Mouse (Mus musculus) embryonic facial prominence, embryonic 10.5 days (tissue): ENCODE data around the gene Rrp1. TPM values are rescaled to one million over a fixed set of nuclear protein-coding genes. Genes with fewer than 3 reads are reported as not detected.
"Not testable (repeated sequence)": the region's sequence is repeated elsewhere in the genome, so short reads cannot be mapped to it uniquely, and the experiment has no call there.

Experiments
- DNase-seq: peaks from one replicate; pipeline ENCODE4 v3.0.0-alpha.2; 2017; ENCODE audit warnings: low spot score
- H3K27ac ChIP-seq: fragments of 300-500 bp; sonication (generic); replicated peaks from 2 replicates; pipeline ENCODE4 v1.5.1; 2016; ENCODE audit warnings: mild to moderate bottlenecking
- H3K27me3 ChIP-seq: fragments of 300-500 bp; sonication (generic); replicated peaks from 2 replicates; pipeline ENCODE4 v1.6.1; 2016; ENCODE audit warnings: low read depth, mild to moderate bottlenecking; ENCODE audit not compliant: poor library complexity, severe bottlenecking
- H3K36me3 ChIP-seq: fragments of 300-500 bp; sonication (generic); replicated peaks from 2 replicates; pipeline ENCODE4 v1.6.1; 2016; ENCODE audit warnings: mild to moderate bottlenecking, moderate library complexity
- H3K4me1 ChIP-seq: fragments of 300-500 bp; sonication (generic); 2 replicates; pipeline ENCODE4 v1.6.1; 2016
- H3K4me3 ChIP-seq: fragments of 300-500 bp; sonication (generic); 2 replicates; pipeline ENCODE4 v1.5.1; 2016; ENCODE audit warnings: mild to moderate bottlenecking, moderate library complexity
- H3K9me3 ChIP-seq: fragments of 300-500 bp; sonication (generic); 2 replicates; pipeline ENCODE4 v1.6.1; 2016; ENCODE audit warnings: mild to moderate bottlenecking
- WGBS: fragments of 180-500 bp; shearing (Covaris S2); methylation state at CpG from one replicate; pipeline ENCODE4 v1.1.7; 2016; 5-methylcytosine and 5-hydroxymethylcytosine counted together
- polyA plus RNA-seq: library from polyadenylated mRNA; unstranded; fragments of >200 nt; fragmentation: Nextera tagmentation; extraction: Ambion mirVana; gene quantifications from 2 replicates; pipeline ENCODE4 v1.2.1, GENCODE M21; 2016

Gene Rrp1
- polyA plus RNA-seq, 1 experiment from 2014 or later = 365 TPM

DNA sequence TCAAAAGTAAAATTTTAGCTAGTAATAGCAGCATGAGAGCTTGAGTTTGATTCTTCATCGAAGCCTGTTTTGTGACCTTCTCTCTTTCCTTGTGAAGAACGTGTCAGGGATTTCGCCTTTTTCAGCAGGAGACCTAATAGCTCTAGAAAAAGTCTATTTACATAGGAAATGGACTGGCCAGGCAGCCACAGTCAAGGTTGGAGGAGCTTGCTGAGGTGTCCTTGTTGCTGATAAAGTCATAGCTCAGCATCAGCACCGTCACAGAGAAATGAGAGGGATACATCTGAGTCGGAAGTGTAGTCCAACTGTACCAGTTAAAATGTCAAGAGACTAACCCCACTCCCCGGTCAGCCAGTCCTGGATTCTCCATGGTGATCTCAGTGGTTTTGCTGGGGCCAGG lies 47.3 kb downstream of the Rrp1 start:
- 85% methylated on average over 6 of the region's 6 CpGs for WGBS
- H3K4me1 ChIP-seq = no peaks in the 10 kb centered on the region
- no peak overlapping the region for H3K27ac ChIP-seq
- H3K36me3 ChIP-seq = no peaks in the 10 kb centered on the region
- no peak for DNase-seq
- no peaks in the 10 kb centered on the region for H3K9me3 ChIP-seq
- H3K4me3 ChIP-seq = no peak overlapping the region
- H3K27me3 ChIP-seq = peaks cover 4% of the 10 kb centered on the region; the same call in 1 of the 2 replicates

GRCm38 (mm10) chr10:78364106-78364505 lies 48.7 kb downstream of the Rrp1 start:
- no peaks in the 10 kb centered on the region for H3K9me3 ChIP-seq
- H3K4me1 ChIP-seq = no peaks in the 10 kb centered on the region
- no peak overlapping the region for H3K4me3 ChIP-seq
- no peak overlapping the region for H3K27ac ChIP-seq
- DNase-seq = no peak
- H3K36me3 ChIP-seq = no peaks in the 10 kb centered on the region
- 81% methylated on average over 2 of the region's 2 CpGs for WGBS
- peaks cover 4% of the 10 kb centered on the region; the same call in 1 of the 2 replicates for H3K27me3 ChIP-seq

- Histone ChIP-seq H3K4me3 (no peak overlapping the region), H3K36me3 (no peaks in the 10 kb centered on the region), H3K4me1 (no peaks in the 10 kb centered on the region), H3K27ac (no peak overlapping the region), H3K9me3 (no peaks in the 10 kb centered on the region), H3K27me3 (peaks cover 4% of the 10 kb centered on the region; the same call in 1 of the 2 replicates)
- no peak for DNase-seq
- WGBS = 90% methylated on average over 6 of the region's 6 CpGs
Measured at GRCm38 (mm10) chr10:78363366-78363765, 49.5 kb downstream of the Rrp1 start.

DNA sequence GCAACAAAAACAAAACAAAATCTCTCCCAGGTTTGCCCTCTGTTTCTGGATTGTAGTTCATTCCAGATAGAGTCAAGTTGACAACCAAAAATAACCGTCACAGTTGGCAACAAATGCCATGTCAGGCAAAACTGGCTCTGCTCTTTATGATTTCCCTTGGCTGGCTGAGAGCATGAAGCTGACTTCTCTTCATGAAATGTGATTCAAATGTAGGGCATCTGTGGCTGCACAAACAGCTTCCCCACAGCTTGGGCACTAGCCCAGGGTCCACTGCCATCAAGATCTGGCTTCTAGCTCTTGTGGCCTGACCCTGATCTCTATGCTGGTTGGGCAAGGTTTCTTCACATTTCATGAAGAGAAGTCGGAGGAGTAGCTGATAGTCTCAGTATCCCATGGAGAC lies 50.9 kb downstream of the Rrp1 start:
- 85% methylated on average over 2 of the region's 2 CpGs for WGBS
- no peak overlapping the region for H3K27ac ChIP-seq

GRCm38 (mm10) chr10:78360290-78360711 lies 52.5 kb downstream of the Rrp1 start:
- H3K4me3 ChIP-seq = no peak overlapping the region
- no peaks in the 10 kb centered on the region for H3K36me3 ChIP-seq
- no peak overlapping the region for H3K27ac ChIP-seq
- no peaks in the 10 kb centered on the region for H3K9me3 ChIP-seq
- H3K4me1 ChIP-seq = no peaks in the 10 kb centered on the region
- H3K27me3 ChIP-seq = no peaks in the 10 kb centered on the region
- DNase-seq = no peak
- WGBS = 79% methylated on average over 3 of the region's 3 CpGs

More for the DNA sequence above, 50.9 kb downstream of the Rrp1 start:
- Histone ChIP-seq H3K27me3 (no peaks in the 10 kb centered on the region), H3K9me3 (no peaks in the 10 kb centered on the region), H3K4me3 (no peak overlapping the region), H3K36me3 (no peaks in the 10 kb centered on the region), H3K4me1 (no peaks in the 10 kb centered on the region)
- no peak for DNase-seq

GRCm38 (mm10) chr10:78358999-78359398 lies 53.8 kb downstream of the Rrp1 start:
- not testable (repeated sequence) for H3K4me3 ChIP-seq, DNase-seq, H3K9me3 ChIP-seq, H3K4me1 ChIP-seq, H3K27ac ChIP-seq, H3K36me3 ChIP-seq, H3K27me3 ChIP-seq
- 92% methylated on average over 3 of the region's 3 CpGs for WGBS

GRCm38 (mm10) chr10:78358266-78358665 lies 54.6 kb downstream of the Rrp1 start:
- Histone ChIP-seq H3K9me3 (no peaks in the 10 kb centered on the region), H3K4me3 (no peak overlapping the region), H3K36me3 (no peaks in the 10 kb centered on the region), H3K27me3 (peaks cover 4% of the 10 kb centered on the region; the same call in 1 of the 2 replicates), H3K27ac (no peak overlapping the region), H3K4me1 (no peaks in the 10 kb centered on the region)
- 85% methylated on average over 4 of the region's 4 CpGs for WGBS
- DNase-seq = no peak

- H3K27me3 ChIP-seq = peaks cover 9% of the 10 kb centered on the region; the same call in 1 of the 2 replicates
- WGBS = 82% methylated on average over 5 of the region's 5 CpGs
- H3K4me1 ChIP-seq = peaks cover 4% of the 10 kb centered on the region
Measured at GRCm38 (mm10) chr10:78357742-78358141, 55.1 kb downstream of the Rrp1 start.

DNA sequence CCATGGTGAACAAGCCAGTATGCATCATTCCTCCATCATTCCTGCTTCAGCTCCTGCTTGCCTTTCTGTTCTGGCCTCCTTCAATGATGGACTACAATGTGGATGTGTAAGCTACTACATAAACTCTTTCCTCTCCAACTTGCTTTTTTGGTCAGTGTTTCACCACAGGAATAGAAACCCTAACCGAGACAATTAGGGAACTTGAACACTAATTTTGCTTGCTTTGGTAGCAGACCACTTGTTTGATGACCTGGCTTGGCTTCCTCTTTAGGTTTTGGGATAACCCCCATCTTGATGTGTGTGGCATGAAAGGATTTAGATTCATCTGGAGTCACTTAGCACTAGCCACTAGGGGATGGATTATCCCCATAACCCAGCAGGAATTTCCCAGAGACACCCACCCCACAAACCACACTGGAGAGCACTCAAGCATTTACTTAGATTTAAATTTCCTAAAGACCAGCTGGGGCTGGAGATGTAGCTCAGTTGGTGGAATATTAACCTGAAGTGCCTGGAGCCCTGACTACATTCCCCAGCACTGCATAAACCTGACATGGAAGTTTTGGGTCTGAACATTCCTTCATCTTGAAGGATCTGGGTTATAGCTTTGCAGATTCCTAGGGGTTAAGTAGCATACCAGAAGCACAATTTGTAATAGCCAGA lies 56.8 kb downstream of the Rrp1 start:
- Histone ChIP-seq H3K4me3 (no peak overlapping the region), H3K9me3 (no peaks in the 10 kb centered on the region), H3K4me1 (peaks cover 17% of the 10 kb centered on the region), H3K36me3 (no peaks in the 10 kb centered on the region), H3K27ac (no peak overlapping the region), H3K27me3 (peaks cover 10% of the 10 kb centered on the region; the same call in 1 of the 2 replicates)
- DNase-seq = no peak
- 66% methylated on average over 1 of the region's 1 CpGs for WGBS

More at GRCm38 (mm10) chr10:78357742-78358141, 55.1 kb downstream of the Rrp1 start:
- Histone ChIP-seq H3K4me3 (no peak overlapping the region), H3K27ac (no peak overlapping the region), H3K36me3 (no peaks in the 10 kb centered on the region), H3K9me3 (no peaks in the 10 kb centered on the region)
- DNase-seq = no peak

DNA sequence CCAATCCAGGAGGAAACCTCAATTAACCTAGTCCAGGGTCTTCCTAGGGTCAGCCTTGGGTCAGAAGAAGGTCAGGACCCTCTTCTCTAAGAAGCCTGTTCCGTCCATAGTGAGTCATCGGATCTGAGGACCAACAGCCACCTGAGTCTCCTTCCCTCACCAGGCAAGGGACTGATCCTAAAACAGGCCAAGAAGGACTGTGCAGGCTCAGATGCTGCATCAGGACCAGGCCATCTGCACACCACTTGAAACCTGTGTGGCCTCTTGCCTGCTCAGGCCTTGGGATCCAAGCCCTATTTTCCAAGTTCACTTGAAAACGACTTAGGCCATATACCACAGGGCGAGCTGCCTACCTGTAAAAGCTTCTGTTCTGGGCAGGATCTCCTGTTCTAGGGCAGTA lies 59.6 kb downstream of the Rrp1 start:
- H3K27ac ChIP-seq = no peak overlapping the region
- H3K27me3 ChIP-seq = peaks cover 18% of the 10 kb centered on the region; the same call in 1 of the 2 replicates
- no peak overlapping the region; the same call in 1 of the 2 replicates for H3K4me3 ChIP-seq
- DNase-seq = no peak
- whole genome bisulfite sequencing = 43% methylated on average over 4 of the region's 4 CpGs
- H3K36me3 ChIP-seq = no peaks in the 10 kb centered on the region; the same call in 1 of the 2 replicates
- H3K9me3 ChIP-seq = no peaks in the 10 kb centered on the region
- H3K4me1 ChIP-seq = peaks cover 33% of the 10 kb centered on the region

DNA sequence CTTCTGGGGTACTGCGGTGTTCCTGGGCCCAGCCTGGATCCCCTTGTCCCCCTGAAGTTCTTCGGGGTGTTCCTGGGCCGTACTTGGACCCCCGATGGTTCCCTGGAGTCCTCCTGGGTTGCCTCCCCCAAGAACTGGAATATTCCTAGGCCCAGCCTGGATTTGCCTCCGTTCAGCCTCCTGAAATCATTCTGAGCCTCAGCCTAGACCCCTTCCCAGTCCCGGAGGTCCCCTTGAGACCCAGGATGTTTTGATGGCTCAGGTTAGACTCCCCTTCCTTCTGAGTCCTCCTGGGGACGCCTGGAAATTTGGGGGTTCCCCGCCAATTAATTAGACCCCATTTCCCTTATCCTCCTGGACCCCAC lies 60.2 kb downstream of the Rrp1 start:
- WGBS = 17% methylated on average over 8 of the region's 8 CpGs
- H3K27me3 ChIP-seq = peaks cover 18% of the 10 kb centered on the region; the same call in 1 of the 2 replicates
- H3K4me1 ChIP-seq = peaks cover 33% of the 10 kb centered on the region
- H3K36me3 ChIP-seq = no peaks in the 10 kb centered on the region; the same call in 1 of the 2 replicates
- DNase-seq = no peak
- H3K4me3 ChIP-seq = peak overlapping the region; percentile 80
- H3K27ac ChIP-seq = peak overlapping the region; percentile 88
- no peaks in the 10 kb centered on the region for H3K9me3 ChIP-seq

DNA sequence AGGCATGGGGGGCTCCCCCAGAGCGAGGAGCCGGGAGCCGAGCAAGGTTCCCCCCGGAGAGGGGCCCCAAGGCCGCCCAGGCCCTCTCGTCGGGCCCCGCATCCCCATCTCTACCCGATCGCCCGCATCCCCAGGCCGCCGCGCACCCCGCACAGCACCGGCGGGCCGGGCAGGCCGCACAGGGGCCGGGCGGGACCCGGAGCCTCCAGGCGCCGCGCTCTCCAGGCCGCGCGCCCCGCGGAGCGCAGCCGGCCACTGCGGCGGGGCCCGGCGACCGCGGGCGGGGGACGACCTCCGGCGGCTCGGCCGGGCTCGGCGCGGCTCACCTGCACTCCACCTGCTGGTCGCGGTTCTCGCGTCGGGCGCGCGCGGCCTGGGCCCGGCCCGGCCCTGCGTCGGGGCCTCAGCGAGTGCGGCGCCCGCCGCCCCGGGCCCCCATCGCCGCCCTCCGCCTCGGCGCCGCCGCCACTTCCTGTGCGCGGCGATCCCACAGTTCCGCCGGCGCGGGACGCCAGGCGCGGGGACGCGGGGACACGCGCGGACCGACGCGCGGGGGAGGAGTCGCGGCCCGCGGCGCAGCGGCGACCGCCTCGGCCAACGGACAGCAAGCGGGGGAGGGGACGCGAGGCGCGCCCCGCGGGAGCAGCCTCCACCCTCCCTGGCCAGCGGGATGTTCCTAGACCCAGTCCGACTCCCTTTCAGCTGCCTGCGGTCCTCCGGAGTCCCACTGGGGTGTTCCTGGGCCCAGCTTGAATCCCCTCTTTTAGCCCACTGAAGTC lies 60.8 kb downstream of the Rrp1 start, which contains the start of gene Agpat3:
TSS of gene Agpat3 (minus strand) at position 603 of the 779 bp plus-strand sequence.
- Histone ChIP-seq H3K4me3 (peak within 1 kb of the TSS; percentile 80), H3K36me3 (no peaks in the 10 kb centered on the region; the same call in 1 of the 2 replicates), H3K9me3 (no peaks in the 10 kb centered on the region), H3K27me3 (peaks cover 18% of the 10 kb centered on the region; the same call in 1 of the 2 replicates), H3K27ac (peak within 1 kb of the TSS; percentile 88), H3K4me1 (peaks cover 33% of the 10 kb centered on the region)
- DNase-seq = peak; percentile 72
- 3% methylated on average over 113 of the region's 113 CpGs for WGBS
